Mouse (Mus musculus): Measurements from ENCODE around the gene Bod1.

DNA sequence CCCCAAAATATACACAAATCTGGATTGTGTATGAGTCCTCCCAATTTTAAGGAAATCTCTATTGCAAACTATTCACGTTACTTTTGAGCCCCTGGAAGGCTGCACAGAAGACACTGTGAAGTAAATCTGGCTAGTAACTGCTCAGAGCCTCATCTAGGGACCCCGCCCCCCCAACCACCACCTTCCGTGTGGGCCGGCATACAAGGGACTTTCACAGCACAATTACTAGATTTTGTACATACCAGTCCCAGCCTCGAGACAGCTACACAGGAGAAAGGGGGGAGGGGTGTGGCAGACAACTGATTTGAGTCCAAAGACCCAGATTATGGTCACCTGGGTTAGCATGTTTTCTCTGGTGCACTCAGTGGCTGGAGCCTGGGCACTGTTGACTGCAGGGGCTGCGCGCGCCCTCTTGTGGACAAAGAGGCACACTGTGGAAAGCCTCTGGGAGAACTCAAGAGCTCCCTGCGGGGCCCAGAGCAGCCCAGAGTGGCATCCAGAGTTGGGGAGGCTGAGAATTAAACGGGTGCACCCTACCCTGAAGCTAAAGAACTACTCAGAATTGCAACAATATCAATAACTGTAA is 33.8 kb downstream of the Bod1 start:
- peak; percentile 91 for TF ChIP-seq CTCF (IDR thresholded peaks at IDR 0.05; ENCODE audit: low read depth)
- no peak for TF ChIP-seq EP300 (IDR thresholded peaks at IDR 0.05; ENCODE audit: low read depth)

Data from heart, postnatal 0 days (tissue).